Mouse (Mus musculus) limb, embryonic 13.5 days (tissue): ENCODE measurements around the gene Cpsf6. TPM values are rescaled to one million over a fixed set of nuclear protein-coding genes. Genes with fewer than 3 reads are reported as not detected.

ENCODE experiments used
- ATAC-seq: fragments of 200-750 bp; cut with Nextera tagmentation; 2 replicates; pipeline ENCODE4 v1.8.0; 2017; ENCODE audit warnings: low read depth, moderate number of reproducible peaks, moderate TSS enrichment; ENCODE audit not compliant: low FRiP score
- H3K27ac ChIP-seq: fragments of 300-500 bp; sonication (generic); 2 replicates; pipeline ENCODE4 v1.5.1; 2015; ENCODE audit warnings: inconsistent platforms, mild to moderate bottlenecking, moderate library complexity
- H3K27me3 ChIP-seq: fragments of 300-500 bp; sonication (generic); 2 replicates; pipeline ENCODE4 v1.6.1; 2015; ENCODE audit warnings: mild to moderate bottlenecking, inconsistent platforms
- H3K36me3 ChIP-seq: fragments of 300-500 bp; sonication (generic); 2 replicates; pipeline ENCODE4 v1.6.1; 2015; ENCODE audit warnings: inconsistent platforms, mild to moderate bottlenecking, moderate library complexity
- H3K4me1 ChIP-seq: fragments of 300-500 bp; sonication (generic); 2 replicates; pipeline ENCODE4 v1.6.1; 2015; ENCODE audit warnings: inconsistent platforms
- H3K4me2 ChIP-seq: fragments of 300-500 bp; sonication (generic); replicated peaks from 2 replicates; pipeline ENCODE4 v1.6.1; 2015; ENCODE audit warnings: inconsistent platforms, mild to moderate bottlenecking, moderate library complexity
- H3K4me3 ChIP-seq: fragments of 300-500 bp; sonication (generic); 2 replicates; pipeline ENCODE4 v1.5.1; 2015; ENCODE audit warnings: moderate library complexity, mild to moderate bottlenecking, inconsistent platforms
- H3K9ac ChIP-seq: fragments of 300-500 bp; sonication (generic); 2 replicates; pipeline ENCODE4 v1.6.1; 2015; ENCODE audit warnings: mild to moderate bottlenecking, inconsistent platforms
- H3K9me3 ChIP-seq: fragments of 300-500 bp; sonication (generic); 2 replicates; pipeline ENCODE4 v1.6.1; 2016; ENCODE audit warnings: inconsistent platforms
- WGBS: fragments of 180-500 bp; shearing (Covaris S2); methylation state at CpG from one replicate; pipeline ENCODE4 v1.1.7; 2015; 5-methylcytosine and 5-hydroxymethylcytosine counted together
- polyA plus RNA-seq: library from polyadenylated mRNA; unstranded; fragments of >200 nt; fragmentation: Nextera tagmentation; extraction: Ambion mirVana; gene quantifications from 2 replicates; pipeline ENCODE4 v1.2.1, GENCODE M21; 2015

The Cpsf6 gene
- 178 and 191 TPM in 2 replicates for polyA plus RNA-seq

DNA sequence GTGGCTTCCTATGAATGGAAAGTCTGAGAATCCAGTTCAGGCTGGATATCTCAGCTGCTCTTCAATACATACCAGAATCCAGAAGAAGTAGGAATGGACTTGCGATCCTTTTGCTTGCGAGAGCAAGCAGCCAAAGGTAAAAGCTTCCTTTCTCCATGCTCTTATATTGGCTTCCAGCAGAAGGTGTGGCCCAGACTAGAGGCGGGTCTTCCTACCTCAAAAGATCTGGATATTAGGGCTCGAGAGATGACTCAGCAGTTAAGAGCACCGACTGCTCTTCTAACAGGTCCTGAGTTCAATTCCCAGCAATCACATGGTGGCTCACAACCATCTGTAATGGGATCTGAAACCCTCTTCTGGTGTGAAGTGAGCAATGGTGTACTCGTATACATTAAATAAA is at the start of gene Cpsf6:
Gene Cpsf6 (minus strand): TSS at position 108 of the 400 bp plus-strand sequence.
- Histone ChIP-seq H3K9me3 (no peaks in the 10 kb centered on the region), H3K27ac (no peak within 1 kb of the TSS), H3K27me3 (no peaks in the 10 kb centered on the region), H3K4me3 (no peak within 1 kb of the TSS), H3K4me1 (peaks cover 3% of the 10 kb centered on the region; the same call in 1 of the 2 replicates), H3K36me3 (no peaks in the 10 kb centered on the region), H3K4me2 (no peak within 1 kb of the TSS), H3K9ac (no peak within 1 kb of the TSS)
- no peak for ATAC-seq
- 85% methylated on average over 6 of the region's 6 CpGs for WGBS

DNA sequence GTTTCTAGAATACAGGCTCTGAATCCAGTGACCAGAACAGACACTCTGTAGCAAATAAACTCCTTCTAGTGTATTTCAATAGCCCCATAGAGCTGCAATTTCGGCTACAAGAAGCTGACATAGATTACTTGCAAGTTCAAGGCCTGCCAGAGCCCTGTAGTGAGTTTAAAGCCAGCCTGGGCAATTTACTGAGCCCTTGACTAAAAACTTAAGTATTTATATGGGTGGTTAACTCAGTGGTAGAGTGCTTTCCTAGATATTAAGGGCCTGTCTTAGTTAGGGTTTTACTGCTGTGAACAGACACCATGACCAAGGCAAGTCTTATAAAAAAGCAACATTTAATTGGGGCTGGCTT is 46.8 kb upstream of the Cpsf6 start:
- Histone ChIP-seq H3K4me3 (no peak overlapping the region), H3K4me2 (no peak overlapping the region), H3K9ac (no peak overlapping the region), H3K27ac (no peak overlapping the region), H3K4me1 (no peaks in the 10 kb centered on the region), H3K27me3 (peaks cover 7% of the 10 kb centered on the region), H3K9me3 (no peaks in the 10 kb centered on the region), H3K36me3 (no peaks in the 10 kb centered on the region)
- 62% methylated on average over 1 of the region's 1 CpGs for WGBS
- no peak for ATAC-seq

GRCm38 (mm10) chr10:117425907-117426614 is 46.2 kb upstream of the Cpsf6 start:
- Histone ChIP-seq H3K27me3 (peaks cover 8% of the 10 kb centered on the region), H3K9me3 (no peaks in the 10 kb centered on the region), H3K4me3 (no peak overlapping the region), H3K36me3 (no peaks in the 10 kb centered on the region), H3K4me1 (no peaks in the 10 kb centered on the region), H3K4me2 (no peak overlapping the region), H3K9ac (no peak overlapping the region), H3K27ac (no peak overlapping the region)
- WGBS, result 52% methylated on average over 11 of the region's 11 CpGs
- ATAC-seq, result no peak

- Histone ChIP-seq H3K4me2 (no peak overlapping the region), H3K9ac (no peak overlapping the region), H3K9me3 (no peaks in the 10 kb centered on the region), H3K27me3 (peaks cover 10% of the 10 kb centered on the region), H3K36me3 (no peaks in the 10 kb centered on the region), H3K4me1 (no peaks in the 10 kb centered on the region), H3K4me3 (no peak overlapping the region), H3K27ac (no peak overlapping the region)
- no peak for ATAC-seq
- WGBS, result 91% methylated on average over 5 of the region's 5 CpGs
Measured at GRCm38 (mm10) chr10:117425013-117425412, 45.2 kb upstream of the Cpsf6 start.

GRCm38 (mm10) chr10:117424146-117424905 is 44.5 kb upstream of the Cpsf6 start:
- Histone ChIP-seq H3K4me1 (no peaks in the 10 kb centered on the region), H3K36me3 (no peaks in the 10 kb centered on the region), H3K4me2 (no peak overlapping the region), H3K9ac (no peak overlapping the region), H3K4me3 (no peak overlapping the region), H3K27ac (no peak overlapping the region), H3K9me3 (no peaks in the 10 kb centered on the region), H3K27me3 (peaks cover 15% of the 10 kb centered on the region)
- no peak for ATAC-seq
- 79% methylated on average over 3 of the region's 3 CpGs for WGBS

GRCm38 (mm10) chr10:117423025-117424002 is 43.5 kb upstream of the Cpsf6 start:
- Histone ChIP-seq H3K9me3 (no peaks in the 10 kb centered on the region), H3K4me2 (no peak overlapping the region), H3K27me3 (peaks cover 21% of the 10 kb centered on the region), H3K36me3 (no peaks in the 10 kb centered on the region), H3K9ac (no peak overlapping the region), H3K4me1 (no peaks in the 10 kb centered on the region), H3K4me3 (no peak overlapping the region), H3K27ac (no peak overlapping the region)
- WGBS, result 87% methylated on average over 17 of the region's 17 CpGs
- ATAC-seq, result no peak

DNA sequence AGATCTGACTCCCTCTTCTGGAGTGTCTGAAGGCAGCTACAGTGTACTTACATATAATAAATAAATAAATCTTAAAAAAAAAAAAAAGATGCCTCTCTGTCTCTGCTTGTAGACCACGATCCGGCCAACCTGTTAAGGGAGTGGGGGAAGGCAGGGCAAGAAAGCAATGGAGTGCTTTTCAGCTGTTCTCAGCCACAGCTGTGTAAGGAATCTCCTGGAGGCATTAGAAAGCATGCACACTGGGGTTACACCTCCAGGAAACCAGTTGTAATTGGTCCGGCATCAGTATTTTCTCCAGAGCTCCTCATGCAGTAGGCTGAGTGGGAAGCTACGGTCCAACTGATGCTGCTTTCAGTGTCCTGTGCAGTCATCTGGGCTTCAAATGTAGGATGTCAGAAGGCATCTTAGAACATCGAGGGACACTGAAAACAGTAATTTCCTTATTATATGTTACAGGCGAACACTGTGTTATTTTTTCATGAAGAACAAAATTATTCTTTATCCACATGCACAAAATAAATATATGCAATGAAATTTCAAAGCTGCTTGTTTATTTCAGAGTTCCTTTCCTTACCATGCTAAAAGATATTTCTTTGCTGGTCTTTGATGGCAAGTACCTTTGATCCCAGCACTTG is 42.5 kb upstream of the Cpsf6 start:
- H3K4me2 ChIP-seq, result no peak overlapping the region
- no peak for ATAC-seq
- H3K9me3 ChIP-seq, result no peaks in the 10 kb centered on the region
- no peak overlapping the region for H3K9ac ChIP-seq
- peaks cover 21% of the 10 kb centered on the region for H3K27me3 ChIP-seq
- no peaks in the 10 kb centered on the region for H3K36me3 ChIP-seq
- 71% methylated on average over 6 of the region's 6 CpGs for WGBS
- peaks cover 10% of the 10 kb centered on the region for H3K4me1 ChIP-seq
- no peak overlapping the region for H3K27ac ChIP-seq
- H3K4me3 ChIP-seq, result no peak overlapping the region

DNA sequence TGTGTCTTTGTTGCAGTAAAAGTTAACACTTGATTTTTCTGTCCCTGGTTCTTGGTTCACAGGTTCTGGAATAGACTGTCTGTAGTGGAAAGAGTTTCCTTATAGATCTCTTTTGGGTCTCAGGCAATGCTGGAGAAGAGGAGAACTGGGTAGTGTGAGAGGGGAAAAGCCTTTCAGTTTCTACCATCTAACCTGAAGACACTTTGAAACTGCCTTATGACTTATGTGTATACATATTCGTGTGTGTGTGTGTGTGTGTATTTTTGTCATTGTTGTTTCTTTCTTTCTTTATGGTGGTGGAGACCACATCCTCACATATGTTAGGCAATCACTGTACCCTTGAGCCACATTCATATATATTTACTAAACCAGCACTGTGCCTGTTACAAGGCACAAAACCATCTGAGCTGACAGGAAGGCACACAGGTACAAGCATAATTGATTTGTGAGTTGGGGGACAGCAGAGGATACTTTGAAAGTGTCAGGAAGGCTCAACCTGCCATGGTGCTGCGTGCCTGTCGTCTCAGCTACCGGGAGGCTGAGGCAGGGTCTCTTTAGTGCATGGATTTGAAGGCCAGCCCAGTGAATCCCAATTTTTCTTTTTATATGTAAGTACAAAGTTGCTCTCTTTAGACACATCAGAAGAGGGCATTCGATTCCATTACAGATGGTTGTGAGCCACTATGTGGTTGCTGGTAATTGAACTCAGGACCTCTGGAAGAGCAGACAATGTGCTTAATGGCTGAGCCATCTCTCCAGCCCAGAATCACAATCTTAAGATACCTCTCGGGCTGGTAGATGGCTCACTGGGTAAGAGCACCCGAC is 41.7 kb upstream of the Cpsf6 start:
- Histone ChIP-seq H3K27me3 (peaks cover 25% of the 10 kb centered on the region), H3K36me3 (no peaks in the 10 kb centered on the region), H3K9me3 (no peaks in the 10 kb centered on the region), H3K9ac (no peak overlapping the region), H3K27ac (no peak overlapping the region), H3K4me2 (no peak overlapping the region), H3K4me3 (no peak overlapping the region), H3K4me1 (peaks cover 11% of the 10 kb centered on the region)
- WGBS, result 87% methylated on average over 7 of the region's 7 CpGs
- ATAC-seq, result no peak

DNA sequence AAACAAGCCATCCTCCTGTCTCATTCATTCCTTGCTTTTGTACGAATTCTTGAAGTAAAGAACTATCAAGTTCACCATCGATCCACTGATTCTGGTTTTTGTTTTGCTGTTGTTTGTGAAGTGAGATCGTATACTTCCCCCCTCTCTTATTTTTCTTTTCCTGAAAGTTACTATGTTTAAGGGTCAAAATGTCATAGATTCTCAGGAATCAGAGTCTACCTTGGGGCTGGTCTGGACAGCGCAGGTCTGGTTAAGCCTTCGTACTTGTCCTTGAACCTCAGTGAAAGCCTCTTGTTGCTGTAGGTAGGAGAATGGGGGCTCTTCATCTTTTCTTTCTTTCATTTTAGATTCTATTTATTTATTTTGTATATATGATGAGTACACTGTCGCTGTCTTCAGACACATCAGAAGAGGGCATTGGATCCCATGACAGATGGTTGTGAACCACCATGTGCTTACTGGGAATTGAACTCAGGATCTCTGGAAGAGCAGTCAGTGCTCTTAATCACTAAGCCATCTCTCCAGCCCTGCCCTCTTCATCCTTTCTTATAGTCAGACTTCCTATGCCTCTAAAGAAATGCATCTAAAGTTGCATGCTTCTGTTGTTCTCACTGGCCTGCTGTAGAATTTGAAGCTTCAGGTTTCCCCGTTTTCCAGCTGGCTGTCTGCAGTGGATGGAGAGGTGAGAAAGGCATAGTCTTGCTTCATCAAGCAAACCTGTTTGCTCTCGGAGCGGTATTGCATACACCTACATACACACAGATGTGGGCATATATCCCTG is 40.9 kb upstream of the Cpsf6 start:
- 86% methylated on average over 9 of the region's 9 CpGs for WGBS
- H3K4me3 ChIP-seq, result no peak overlapping the region

DNA sequence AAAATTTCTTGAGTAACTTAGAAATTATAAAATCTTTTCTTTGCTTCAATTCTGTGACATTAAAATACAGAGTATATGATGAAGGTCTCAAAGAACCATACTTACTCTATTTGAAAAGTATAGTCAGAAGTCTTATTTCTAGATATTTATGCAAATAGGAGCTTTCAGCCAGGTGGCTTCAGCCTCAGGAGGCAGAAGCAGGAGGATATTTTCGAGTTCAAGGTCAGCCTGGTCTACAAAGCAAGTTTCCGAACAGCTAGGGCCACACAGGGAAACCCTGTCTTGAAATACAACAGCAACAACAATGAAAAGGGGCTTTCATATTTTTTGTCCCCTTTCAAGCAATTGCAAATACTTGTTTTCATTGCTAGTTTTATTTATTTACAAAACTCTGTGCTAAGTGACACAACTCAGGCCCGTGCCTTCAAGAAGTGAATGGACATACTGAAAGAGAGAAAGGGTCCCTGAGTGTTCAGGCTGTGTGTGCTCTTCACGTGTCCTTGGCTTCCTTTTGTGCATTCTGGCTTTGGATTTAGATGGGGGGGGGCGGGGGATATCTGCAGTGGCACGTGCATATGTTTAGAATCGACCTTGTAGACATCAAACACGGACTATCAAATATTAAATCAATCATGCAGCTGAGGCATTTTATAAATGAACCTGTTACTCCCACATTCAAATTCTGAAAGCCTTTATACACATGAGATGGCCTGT is 39.9 kb upstream of the Cpsf6 start:
- no peak for ATAC-seq
- Histone ChIP-seq H3K4me2 (no peak overlapping the region), H3K9ac (no peak overlapping the region), H3K4me3 (no peak overlapping the region), H3K36me3 (no peaks in the 10 kb centered on the region), H3K9me3 (no peaks in the 10 kb centered on the region), H3K4me1 (peaks cover 11% of the 10 kb centered on the region), H3K27me3 (peaks cover 25% of the 10 kb centered on the region), H3K27ac (no peak overlapping the region)
- 74% methylated on average over 8 of the region's 8 CpGs for WGBS

More for the DNA sequence above, 40.9 kb upstream of the Cpsf6 start:
- H3K4me2 ChIP-seq, result no peak overlapping the region
- no peak overlapping the region for H3K27ac ChIP-seq
- H3K36me3 ChIP-seq, result no peaks in the 10 kb centered on the region
- no peak for ATAC-seq
- H3K27me3 ChIP-seq, result peaks cover 25% of the 10 kb centered on the region
- H3K4me1 ChIP-seq, result peaks cover 11% of the 10 kb centered on the region
- no peak overlapping the region for H3K9ac ChIP-seq
- H3K9me3 ChIP-seq, result no peaks in the 10 kb centered on the region
